Mouse (Mus musculus): ENCODE data around the gene 4932438A13Rik.

GRCm38 (mm10) chr3:36918322-36918721 lies 55.4 kb downstream of the 4932438A13Rik start:
- no peak for TF ChIP-seq CTCF (IDR thresholded peaks at IDR 0.05; ENCODE audit: insufficient read depth, low read length)
- TF ChIP-seq POLR2A (IDR thresholded peaks at IDR 0.05; ENCODE audit: borderline replicate concordance, extremely low read depth, low read depth, low read length), result no peak
